Mouse (Mus musculus): ENCODE measurements around the gene Fam173a.

- no peak for TF ChIP-seq POLR2A (IDR thresholded peaks at IDR 0.05; ENCODE audit: insufficient read depth, low read length)
- no peak for TF ChIP-seq CTCF (IDR thresholded peaks at IDR 0.05; ENCODE audit: low read depth, low read length)
- no peak for TF ChIP-seq EP300 (IDR thresholded peaks at IDR 0.05; ENCODE audit: insufficient read depth, low read depth, low read length)
These were observed 31.1 kb downstream of the Fam173a start for GRCm38 (mm10) chr17:25761561-25761970.
